Mouse (Mus musculus): ENCODE results near the gene Ccdc107.

Ccdc107 gene

DNA sequence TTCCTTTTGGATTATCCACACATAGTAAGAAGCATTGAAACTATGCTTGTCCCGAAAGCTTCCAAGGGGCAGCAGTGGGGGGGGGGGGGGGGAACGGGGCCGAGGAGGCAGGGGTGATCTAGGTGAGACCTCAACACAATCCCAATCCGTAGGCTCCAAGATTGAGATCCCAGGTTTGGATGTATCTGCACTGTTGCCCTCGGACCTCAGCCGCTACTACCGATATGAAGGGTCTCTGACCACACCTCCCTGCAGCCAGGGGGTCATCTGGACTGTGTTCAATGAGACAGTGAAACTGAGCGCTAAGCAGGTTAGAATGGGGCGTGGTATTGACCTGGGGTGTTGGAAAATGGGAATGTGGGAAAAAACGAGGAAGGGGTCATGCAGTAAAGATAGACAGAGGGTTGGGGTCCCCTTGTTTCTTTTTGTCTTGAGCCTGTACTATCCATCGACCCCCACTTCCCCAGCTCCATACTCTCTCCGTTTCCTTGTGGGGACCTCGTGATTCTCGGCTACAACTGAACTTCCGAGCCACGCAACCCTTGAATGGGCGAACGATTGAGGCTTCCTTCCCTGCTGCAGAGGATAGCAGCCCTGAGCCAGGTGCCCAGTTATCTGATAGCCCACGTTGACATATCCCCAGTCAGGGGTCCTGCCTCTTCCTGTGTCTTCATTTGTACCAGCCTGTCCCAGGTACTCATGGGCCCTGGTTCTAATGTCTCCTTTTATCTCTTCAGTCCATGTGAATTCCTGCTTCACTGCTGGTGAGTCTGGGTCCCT lies 19.2 kb downstream of the Ccdc107 start:
- no peak for DNase-seq (ENCODE audit: low read depth, low spot score)

GRCm38 (mm10) chr4:43512653-43513052 lies 20.0 kb downstream of the Ccdc107 start:
- DNase-seq (ENCODE audit: low read depth, low spot score), result no peak

DNA sequence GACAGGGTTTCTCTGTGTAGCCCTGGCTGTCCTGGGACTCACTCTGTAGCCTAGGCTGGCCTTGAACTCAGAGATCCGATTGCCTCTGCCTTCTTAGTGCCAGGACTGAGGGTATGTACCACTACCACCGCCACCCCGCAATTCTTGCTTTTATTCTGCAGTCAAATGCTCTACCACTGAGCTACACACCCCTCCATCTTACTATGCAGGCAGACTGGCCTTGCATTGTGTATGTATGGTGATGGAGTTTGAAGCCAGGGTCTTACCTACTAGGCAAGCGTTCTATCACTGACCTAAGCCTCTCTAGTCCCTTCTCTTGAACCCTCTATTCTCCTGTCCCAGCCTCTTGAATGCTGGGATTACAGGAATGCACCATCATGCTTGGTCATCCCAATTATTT lies 20.6 kb downstream of the Ccdc107 start:
- no peak for DNase-seq (ENCODE audit: low read depth, low spot score)

DNA sequence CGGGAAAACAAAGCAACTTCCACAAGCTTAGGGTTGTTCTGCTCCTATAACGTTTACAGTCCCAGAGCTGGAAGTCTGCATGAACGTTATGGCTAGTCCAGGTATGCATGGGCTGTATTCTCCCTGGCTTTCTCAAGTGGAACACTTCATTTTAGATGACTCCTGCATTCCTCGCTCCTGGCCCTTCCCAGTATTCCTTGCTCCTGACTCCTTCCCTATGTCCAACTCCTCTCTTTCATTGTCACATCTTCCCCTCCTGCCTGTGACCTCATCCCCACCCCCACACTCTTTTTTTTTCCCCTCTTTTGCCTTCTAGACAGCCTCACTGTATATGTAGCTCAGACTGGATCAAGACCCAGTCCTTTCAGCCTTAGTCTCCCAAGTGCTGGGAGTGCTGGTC lies 21.1 kb downstream of the Ccdc107 start:
- no peak for DNase-seq (ENCODE audit: low read depth, low spot score)

- no peak for DNase-seq (ENCODE audit: low read depth, low spot score)
These were observed 23.3 kb downstream of the Ccdc107 start for GRCm38 (mm10) chr4:43515764-43516708.

- DNase-seq (ENCODE audit: low read depth, low spot score), result no peak
These were observed 26.9 kb downstream of the Ccdc107 start for GRCm38 (mm10) chr4:43519551-43519950.

DNA sequence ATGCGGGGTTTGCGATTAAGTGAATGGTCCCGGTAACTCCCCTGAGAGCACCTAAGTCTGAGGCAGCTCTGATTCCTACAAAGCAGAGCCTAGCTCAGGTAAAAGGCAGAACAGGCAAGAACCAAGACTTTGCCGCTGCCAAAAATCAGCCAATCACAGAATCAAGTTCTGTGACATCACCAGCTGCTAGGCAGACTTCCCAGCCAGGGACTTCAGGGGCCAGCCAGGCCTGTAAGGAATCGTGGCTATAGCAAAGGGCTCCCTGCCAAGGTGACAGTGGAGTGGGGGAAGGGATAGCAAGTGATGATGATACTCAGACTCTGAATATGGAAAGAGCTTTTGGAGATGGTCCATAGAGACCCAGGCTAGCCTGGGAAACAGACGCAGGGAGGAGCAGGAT lies 27.3 kb downstream of the Ccdc107 start:
- peak; percentile 90 for DNase-seq (ENCODE audit: low read depth, low spot score)

- peak; percentile 59 for DNase-seq (ENCODE audit: low read depth, low spot score)
These were observed 35.2 kb downstream of the Ccdc107 start for GRCm38 (mm10) chr4:43527880-43528279.

DNA sequence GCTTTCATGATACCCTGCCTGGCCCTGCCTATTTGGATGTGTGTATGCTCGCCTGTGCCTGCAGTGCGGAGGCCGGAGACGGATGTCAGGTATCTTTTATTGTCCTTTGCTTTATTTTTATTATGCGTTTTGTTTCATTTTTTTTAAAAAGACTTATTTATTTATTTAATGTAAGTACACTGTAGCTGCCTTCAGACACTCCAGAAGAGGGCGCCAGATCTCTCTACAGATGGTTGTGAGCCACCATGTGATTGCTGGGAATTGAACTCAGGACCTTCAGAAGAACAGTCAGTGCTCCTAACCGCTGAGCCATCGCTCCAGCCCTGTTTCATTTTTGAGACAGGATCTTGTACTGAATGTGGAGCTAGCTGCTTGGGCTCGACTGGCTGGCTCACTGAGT lies 35.8 kb downstream of the Ccdc107 start:
- DNase-seq (ENCODE audit: low read depth, low spot score), result peak; percentile 57

- DNase-seq (ENCODE audit: low read depth, low spot score), result no peak
These were observed 37.4 kb downstream of the Ccdc107 start for GRCm38 (mm10) chr4:43530081-43530501.

GRCm38 (mm10) chr4:43530581-43530980 lies 37.9 kb downstream of the Ccdc107 start:
- DNase-seq (ENCODE audit: low read depth, low spot score), result peak; percentile 90

- DNase-seq (ENCODE audit: low read depth, low spot score), result no peak
These were observed 40.6 kb downstream of the Ccdc107 start for GRCm38 (mm10) chr4:43533270-43533669.

- no peak for DNase-seq (ENCODE audit: low read depth, low spot score)
These were observed 42.9 kb downstream of the Ccdc107 start for GRCm38 (mm10) chr4:43535628-43536027.

GRCm38 (mm10) chr4:43536031-43536430 lies 43.3 kb downstream of the Ccdc107 start:
- no peak for DNase-seq (ENCODE audit: low read depth, low spot score)

DNA sequence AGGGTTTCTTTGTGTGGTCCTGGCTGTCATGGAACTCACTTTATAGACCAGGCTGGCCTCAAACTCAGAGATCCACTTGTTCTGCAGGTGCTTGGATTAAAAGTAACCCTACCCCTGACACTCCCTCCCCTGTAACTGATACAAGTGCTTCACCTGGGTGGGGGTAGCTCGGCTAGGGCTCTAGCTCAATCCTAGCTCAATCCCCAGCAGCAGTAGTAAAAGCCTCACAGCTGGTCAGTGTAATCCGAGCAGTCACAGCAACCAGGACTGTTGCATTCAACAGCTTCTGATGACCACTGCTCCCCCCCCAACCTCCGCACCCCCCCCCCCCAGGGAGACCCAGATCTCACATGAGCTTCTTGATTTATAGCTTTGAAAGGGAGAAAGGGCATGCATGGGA lies 49.3 kb downstream of the Ccdc107 start:
- DNase-seq (ENCODE audit: low read depth, low spot score), result no peak

Measured in CD4-positive, CD25-positive, alpha-beta regulatory T cell, adult 2 months (primary cell).